Mouse (Mus musculus) liver, embryonic 14.5 days (tissue): ENCODE data around the gene Cdc42ep4.

Experiments
- CTCF ChIP-seq: IDR thresholded peaks from 2 replicates; pipeline ENCODE4 v1.5.1; 2016; ENCODE audit warnings: antibody characterized with exemption, low read depth, control low read depth
- EP300 ChIP-seq: IDR thresholded peaks from 2 replicates; pipeline ENCODE4 v1.6.1; 2016; ENCODE audit warnings: antibody characterized with exemption, low read depth

- TF ChIP-seq CTCF: no peak
- no peak for TF ChIP-seq EP300
Observed at GRCm38 (mm10) chr11:113682897-113683626, 68.6 kb downstream of the Cdc42ep4 start.
